Mouse (Mus musculus): ENCODE measurements around the gene Eps8.

DNA sequence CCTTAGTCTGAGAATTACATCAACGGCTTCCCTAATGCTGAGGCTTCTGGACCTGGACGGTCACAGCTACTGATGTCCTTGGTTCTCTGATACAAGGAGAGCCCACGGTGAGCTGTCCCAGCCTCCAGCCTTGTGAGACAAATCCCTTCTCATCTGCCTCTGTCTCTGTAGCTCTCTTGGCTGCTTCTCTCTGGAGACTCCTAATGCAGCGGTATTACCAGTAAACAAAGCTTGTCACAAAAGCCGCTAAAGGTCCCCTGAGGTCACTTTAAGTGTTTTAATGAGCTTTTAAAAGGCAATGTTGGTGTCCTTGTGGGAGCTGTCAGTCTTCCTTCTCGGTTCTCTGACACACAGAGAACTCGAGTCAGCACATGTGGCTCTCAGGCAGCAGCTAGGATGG, 56.4 kb downstream of the Eps8 start:
- TF ChIP-seq CTCF (IDR thresholded peaks at IDR 0.05; ENCODE audit: insufficient read depth, low read length): no peak
- no peak for TF ChIP-seq POLR2A (IDR thresholded peaks at IDR 0.05; ENCODE audit: borderline replicate concordance, extremely low read depth, low read depth, low read length)

Data from lung, adult 2 months (tissue).